Mouse (Mus musculus): ENCODE data around the gene Polr3e. TPM values are rescaled to one million over a fixed set of nuclear protein-coding genes. Genes with fewer than 3 reads are reported as not detected.
A peak's percentile ranks its signal among the peaks of the same experiment; 100 is the strongest.

The Polr3e gene
- polyA plus RNA-seq, 1 experiment from 2014 or later, result 44.0 TPM

- H3K27me3 ChIP-seq, result 0 out of 2 replicates have a peak, but pooled peaks cover 6% of the 10 kb centered on the region
- ATAC-seq (replicated peaks; ENCODE audit: low FRiP score), result peak; percentile 97
- WGBS, result 0% methylated on average over 45 of the region's 46 CpGs
Measured at GRCm38 (mm10) chr7:120982200-120982841, 64.8 kb downstream of the Polr3e start, which contains the start of the genes Cdr2 and Mfsd13b. Cdr2 (minus strand) TSS chr7:120982312. Mfsd13b (plus strand) TSS chr7:120982509.

GRCm38 (mm10) chr7:120982968-120983367, 65.4 kb downstream of the Polr3e start:
- no peaks in the 10 kb centered on the region for H3K36me3 ChIP-seq
- H3K9ac ChIP-seq, result peak overlapping the region; percentile 64
- ATAC-seq (replicated peaks; ENCODE audit: low FRiP score), result no peak
- 4% methylated on average over 7 of the region's 7 CpGs for WGBS
- H3K4me1 ChIP-seq, result peaks cover 25% of the 10 kb centered on the region
- no peaks in the 10 kb centered on the region for H3K9me3 ChIP-seq (replicated peaks)
- peak overlapping the region; percentile 83 for H3K4me2 ChIP-seq
- 0 out of 2 replicates have a peak, but pooled peaks cover 6% of the 10 kb centered on the region for H3K27me3 ChIP-seq
- peak overlapping the region; percentile 78; the same call in 1 of the 2 replicates for H3K27ac ChIP-seq
- H3K4me3 ChIP-seq (replicated peaks), result peak overlapping the region; percentile 95

More at GRCm38 (mm10) chr7:120982200-120982841, 64.8 kb downstream of the Polr3e start, which contains the start of the genes Cdr2 and Mfsd13b:
- H3K4me2 ChIP-seq, result peak within 1 kb of the TSS; percentile 83
- peak within 1 kb of the TSS; percentile 76 for H3K9ac ChIP-seq
- H3K4me1 ChIP-seq, result peaks cover 29% of the 10 kb centered on the region
- no peaks in the 10 kb centered on the region for H3K36me3 ChIP-seq
- no peaks in the 10 kb centered on the region for H3K9me3 ChIP-seq (replicated peaks)
- peak within 1 kb of the TSS; percentile 95 for H3K4me3 ChIP-seq (replicated peaks)
- H3K27ac ChIP-seq, result peak within 1 kb of the TSS; percentile 85

GRCm38 (mm10) chr7:120991191-120991590, 73.6 kb downstream of the Polr3e start:
- no peaks in the 10 kb centered on the region for H3K36me3 ChIP-seq
- no peak overlapping the region for H3K27ac ChIP-seq
- H3K4me2 ChIP-seq, result no peak overlapping the region
- H3K27me3 ChIP-seq, result 0 out of 2 replicates have a peak, but pooled peaks cover 1% of the 10 kb centered on the region
- H3K9me3 ChIP-seq (replicated peaks), result 0 out of 2 replicates have a peak, but pooled peaks cover 2% of the 10 kb centered on the region
- no peak for ATAC-seq (replicated peaks; ENCODE audit: low FRiP score)
- no peak overlapping the region for H3K4me3 ChIP-seq (replicated peaks)
- 71% methylated on average over 8 of the region's 8 CpGs for WGBS
- H3K4me1 ChIP-seq, result 0 out of 2 replicates have a peak, but pooled peaks cover 3% of the 10 kb centered on the region
- H3K9ac ChIP-seq, result no peak overlapping the region

Other genes with a start within 250 kb of the Polr3e start
- gene Pdzd9, start 247.4 kb upstream of the Polr3e start, polyA plus RNA-seq (2015; fragmentation: Nextera tagmentation; extraction: Ambion mirVana), result 0.37 and 0.52 TPM in 2 replicates
- gene Mosmo, start 240.1 kb upstream of the Polr3e start, polyA plus RNA-seq (2015; fragmentation: Nextera tagmentation; extraction: Ambion mirVana), result 12.3 and 13.3 TPM in 2 replicates
- 0.10 and 0.17 TPM in 2 replicates for gene Vwa3a, start 178.4 kb upstream of the Polr3e start, polyA plus RNA-seq (2015; fragmentation: Nextera tagmentation; extraction: Ambion mirVana)
- not detected in 2 replicates for gene Gm5737, start 105.4 kb upstream of the Polr3e start, polyA plus RNA-seq (2015; fragmentation: Nextera tagmentation; extraction: Ambion mirVana)
- 23.8 and 27.6 TPM in 2 replicates for gene Eef2k, start 74.9 kb upstream of the Polr3e start, polyA plus RNA-seq (2015; fragmentation: Nextera tagmentation; extraction: Ambion mirVana)
- gene Cdr2, start 64.6 kb downstream of the Polr3e start, polyA plus RNA-seq (2015; fragmentation: Nextera tagmentation; extraction: Ambion mirVana), result 11.3 and 11.6 TPM in 2 replicates
- not detected in 2 replicates for gene Mfsd13b, start 64.8 kb downstream of the Polr3e start, polyA plus RNA-seq (2015; fragmentation: Nextera tagmentation; extraction: Ambion mirVana)
- gene Mettl9, start 116.7 kb downstream of the Polr3e start, polyA plus RNA-seq (2015; fragmentation: Nextera tagmentation; extraction: Ambion mirVana), result 163 and 173 TPM in 2 replicates
- 1.7 and 2.2 TPM in 2 replicates for gene Igsf6, start 156.8 kb downstream of the Polr3e start, polyA plus RNA-seq (2015; fragmentation: Nextera tagmentation; extraction: Ambion mirVana)
- gene Otoa, start 163.9 kb downstream of the Polr3e start, polyA plus RNA-seq (2015; fragmentation: Nextera tagmentation; extraction: Ambion mirVana), result 0.09 and 0.13 TPM in 2 replicates

All from kidney, embryonic 15.5 days (tissue).